Mouse (Mus musculus) lung, embryonic 14.5 days (tissue): Measurements from ENCODE around the gene Lrmda. TPM values are rescaled to one million over a fixed set of nuclear protein-coding genes. Genes with fewer than 3 reads are reported as not detected.

Experiments used
- ATAC-seq: fragments of 200-750 bp; cut with Nextera tagmentation; 2 replicates; pipeline ENCODE4 v1.8.0; 2017; ENCODE audit warnings: mild to moderate bottlenecking, moderate TSS enrichment, moderate library complexity; ENCODE audit not compliant: insufficient read depth
- DNase-seq: peaks from one replicate; pipeline ENCODE4 v3.0.0-alpha.2; 2015
- H3K27ac ChIP-seq: fragments of 300-500 bp; sonication (generic); 2 replicates; pipeline ENCODE4 v1.5.1; 2014; ENCODE audit warnings: low read depth, mild to moderate bottlenecking, moderate library complexity
- H3K27me3 ChIP-seq: fragments of 300-500 bp; sonication (generic); 2 replicates; pipeline ENCODE4 v1.6.1; 2014; ENCODE audit warnings: low read length, control low read depth; ENCODE audit not compliant: insufficient read depth
- H3K36me3 ChIP-seq: fragments of 300-500 bp; sonication (generic); 2 replicates; pipeline ENCODE4 v1.6.1; 2014; ENCODE audit warnings: control low read depth; ENCODE audit not compliant: insufficient read depth
- H3K4me1 ChIP-seq: fragments of 300-500 bp; sonication (generic); 2 replicates; pipeline ENCODE4 v1.6.1; 2014; ENCODE audit warnings: antibody characterized with exemption, control low read depth; ENCODE audit not compliant: insufficient read depth
- H3K4me2 ChIP-seq: fragments of 300-500 bp; sonication (generic); 2 replicates; pipeline ENCODE4 v1.6.1; 2014; ENCODE audit warnings: mild to moderate bottlenecking
- H3K4me3 ChIP-seq: fragments of 300-500 bp; sonication (generic); 2 replicates; pipeline ENCODE4 v1.5.1; 2014; ENCODE audit warnings: low read depth, low read length
- H3K9ac ChIP-seq: fragments of 300-500 bp; sonication (generic); 2 replicates; pipeline ENCODE4 v1.6.1; 2014
- H3K9me3 ChIP-seq: fragments of 300-500 bp; sonication (generic); 2 replicates; pipeline ENCODE4 v1.6.1; 2016; ENCODE audit warnings: low read depth, low read length, control low read depth
- CTCF ChIP-seq: IDR thresholded peaks from 2 replicates; pipeline ENCODE4 v1.5.1; 2016; ENCODE audit warnings: antibody characterized with exemption, low read depth
- WGBS: fragments of 180-500 bp; shearing (Covaris S2); extraction: QIAGEN DNeasy Blood & Tissue Kit; methylation state at CpG from one replicate; pipeline ENCODE4 v1.1.7; 2014; 5-methylcytosine and 5-hydroxymethylcytosine counted together
- polyA plus RNA-seq: library from polyadenylated mRNA; unstranded; fragments of >200 nt; fragmentation: Nextera tagmentation; extraction: Ambion mirVana; gene quantifications from 2 replicates; pipeline ENCODE4 v1.2.1, GENCODE M21; 2014

Lrmda gene
- polyA plus RNA-seq, 1 experiment from 2014 or later = 1.1 TPM

- peak; percentile 98 for DNase-seq
- Histone ChIP-seq H3K9ac (no peak overlapping the region), H3K9me3 (no peaks in the 10 kb centered on the region), H3K27me3 (no peaks in the 10 kb centered on the region), H3K4me3 (no peak overlapping the region), H3K4me2 (no peak overlapping the region), H3K4me1 (peaks cover 26% of the 10 kb centered on the region), H3K36me3 (no peaks in the 10 kb centered on the region), H3K27ac (peak overlapping the region; percentile 90)
- ATAC-seq = peak; percentile 91
- no peak for TF ChIP-seq CTCF
- 38% methylated on average over 10 of the region's 10 CpGs for WGBS
Measured at GRCm38 (mm10) chr14:22751290-22751689, 731.8 kb downstream of the Lrmda start.

- Histone ChIP-seq H3K9ac (no peak overlapping the region), H3K27me3 (no peaks in the 10 kb centered on the region), H3K4me3 (no peak overlapping the region), H3K4me2 (no peak overlapping the region), H3K9me3 (no peaks in the 10 kb centered on the region), H3K36me3 (no peaks in the 10 kb centered on the region), H3K27ac (no peak overlapping the region), H3K4me1 (peaks cover 35% of the 10 kb centered on the region)
- 81% methylated on average over 5 of the region's 5 CpGs for WGBS
- DNase-seq = no peak
- no peak for TF ChIP-seq CTCF
- ATAC-seq = no peak
Measured at GRCm38 (mm10) chr14:22754633-22755032, 735.1 kb downstream of the Lrmda start.

- H3K4me2 ChIP-seq = no peak overlapping the region
- no peaks in the 10 kb centered on the region for H3K36me3 ChIP-seq
- TF ChIP-seq CTCF = no peak
- peaks cover 20% of the 10 kb centered on the region for H3K4me1 ChIP-seq
- WGBS = 82% methylated on average over 3 of the region's 3 CpGs
- H3K9me3 ChIP-seq = no peaks in the 10 kb centered on the region
- H3K4me3 ChIP-seq = no peak overlapping the region
- DNase-seq = no peak
- H3K27ac ChIP-seq = no peak overlapping the region
- no peak overlapping the region for H3K9ac ChIP-seq
- no peak for ATAC-seq
- H3K27me3 ChIP-seq = no peaks in the 10 kb centered on the region
Measured at GRCm38 (mm10) chr14:22757493-22757892, 738.0 kb downstream of the Lrmda start.

- Histone ChIP-seq H3K36me3 (no peaks in the 10 kb centered on the region), H3K27ac (peak overlapping the region; percentile 83), H3K4me2 (no peak overlapping the region), H3K4me1 (peaks cover 20% of the 10 kb centered on the region), H3K9ac (no peak overlapping the region), H3K9me3 (no peaks in the 10 kb centered on the region), H3K4me3 (no peak overlapping the region), H3K27me3 (no peaks in the 10 kb centered on the region)
- ATAC-seq (no peak), DNase-seq (peak; percentile 63)
- 5% methylated on average over 2 of the region's 2 CpGs for WGBS
- TF ChIP-seq CTCF = no peak
Measured at GRCm38 (mm10) chr14:22759216-22759615, 739.7 kb downstream of the Lrmda start.

GRCm38 (mm10) chr14:22759673-22760072 is 740.2 kb downstream of the Lrmda start:
- no peak overlapping the region for H3K4me3 ChIP-seq

GRCm38 (mm10) chr14:22760241-22761039 is 740.9 kb downstream of the Lrmda start:
- peak; percentile 97 for ATAC-seq
- WGBS = 24% methylated on average over 7 of the region's 7 CpGs
- peak; percentile 97 for DNase-seq

More at GRCm38 (mm10) chr14:22759673-22760072, 740.2 kb downstream of the Lrmda start:
- H3K4me1 ChIP-seq = peaks cover 20% of the 10 kb centered on the region
- H3K27ac ChIP-seq = peak overlapping the region; percentile 83
- H3K27me3 ChIP-seq = no peaks in the 10 kb centered on the region
- no peak overlapping the region for H3K4me2 ChIP-seq
- DNase-seq (peak; percentile 85), ATAC-seq (peak; percentile 51)
- H3K9me3 ChIP-seq = no peaks in the 10 kb centered on the region
- no peak overlapping the region for H3K9ac ChIP-seq
- TF ChIP-seq CTCF = no peak
- H3K36me3 ChIP-seq = no peaks in the 10 kb centered on the region

GRCm38 (mm10) chr14:22781709-22782108 is 762.2 kb downstream of the Lrmda start:
- Histone ChIP-seq H3K4me2 (no peak overlapping the region), H3K36me3 (no peaks in the 10 kb centered on the region), H3K27me3 (no peaks in the 10 kb centered on the region), H3K4me3 (no peak overlapping the region), H3K9me3 (no peaks in the 10 kb centered on the region), H3K9ac (no peak overlapping the region), H3K27ac (no peak overlapping the region), H3K4me1 (peaks cover 8% of the 10 kb centered on the region; the same call in 1 of the 2 replicates)
- ATAC-seq = no peak
- DNase-seq = peak; percentile 49
- WGBS = 91% methylated on average over 2 of the region's 2 CpGs
- peak; percentile 45 for TF ChIP-seq CTCF

More at GRCm38 (mm10) chr14:22760241-22761039, 740.9 kb downstream of the Lrmda start:
- no peak overlapping the region for H3K4me3 ChIP-seq
- H3K27me3 ChIP-seq = no peaks in the 10 kb centered on the region
- H3K27ac ChIP-seq = peak overlapping the region; percentile 83
- TF ChIP-seq CTCF = no peak
- H3K36me3 ChIP-seq = no peaks in the 10 kb centered on the region
- H3K4me2 ChIP-seq = no peak overlapping the region
- peaks cover 20% of the 10 kb centered on the region for H3K4me1 ChIP-seq
- no peak overlapping the region for H3K9ac ChIP-seq
- no peaks in the 10 kb centered on the region for H3K9me3 ChIP-seq
